Mouse (Mus musculus) left cerebral cortex, postnatal 4 days (tissue): ENCODE measurements around the gene Ccdc13. TPM values are rescaled to one million over a fixed set of nuclear protein-coding genes. Genes with fewer than 3 reads are reported as not detected.
A peak's percentile ranks its signal among the peaks of the same experiment; 100 is the strongest.

Source experiments
- DNase-seq: peaks from one replicate; pipeline ENCODE4 v3.0.0-alpha.2; 2022
- intact Hi-C: fragments of 180-260 bp; cut with DNase I; formaldehyde crosslinking; loops from one replicate; pipeline ENCODE4 v1.15.1; 2025
- total RNA-seq, 2 experiments: library from RNA; stranded (reverse); gene quantifications; 2 replicates each; pipeline ENCODE4 v1.2.3; 2021

Ccdc13 gene
- total RNA-seq, 2 experiments from 2014 or later, result 3.9 to 4.3 TPM

DNA sequence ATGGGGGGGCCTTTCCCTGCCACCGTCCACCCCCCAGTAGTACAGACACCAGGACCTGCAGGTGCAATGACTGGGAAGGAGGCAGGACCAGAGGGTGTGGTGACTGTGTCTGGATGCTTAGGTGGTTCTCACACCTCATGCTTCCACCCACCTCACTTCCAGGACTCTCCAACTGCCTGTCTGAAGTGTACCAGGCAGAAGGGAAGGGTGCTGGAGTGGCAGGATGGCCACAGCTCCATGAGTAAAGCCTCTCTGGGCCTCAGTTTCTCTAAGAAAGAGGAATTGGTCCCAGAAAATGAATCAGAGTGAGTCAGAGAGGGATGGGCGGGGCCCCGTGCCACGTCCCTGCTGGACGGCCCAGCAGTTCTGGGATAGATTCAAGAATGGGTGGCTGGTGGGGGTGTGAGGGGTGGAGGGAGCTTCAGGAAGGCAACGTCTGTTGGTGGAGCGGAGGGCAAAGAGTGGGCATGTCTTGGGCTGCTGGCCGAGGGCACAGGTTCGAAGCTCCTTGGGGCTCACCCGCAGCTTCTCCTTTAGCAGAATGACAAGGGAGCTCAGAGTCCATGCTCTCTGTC, 78.1 kb downstream of the Ccdc13 start:
- DNase-seq, result no peak
- intact Hi-C loops, result no loop called here

DNA sequence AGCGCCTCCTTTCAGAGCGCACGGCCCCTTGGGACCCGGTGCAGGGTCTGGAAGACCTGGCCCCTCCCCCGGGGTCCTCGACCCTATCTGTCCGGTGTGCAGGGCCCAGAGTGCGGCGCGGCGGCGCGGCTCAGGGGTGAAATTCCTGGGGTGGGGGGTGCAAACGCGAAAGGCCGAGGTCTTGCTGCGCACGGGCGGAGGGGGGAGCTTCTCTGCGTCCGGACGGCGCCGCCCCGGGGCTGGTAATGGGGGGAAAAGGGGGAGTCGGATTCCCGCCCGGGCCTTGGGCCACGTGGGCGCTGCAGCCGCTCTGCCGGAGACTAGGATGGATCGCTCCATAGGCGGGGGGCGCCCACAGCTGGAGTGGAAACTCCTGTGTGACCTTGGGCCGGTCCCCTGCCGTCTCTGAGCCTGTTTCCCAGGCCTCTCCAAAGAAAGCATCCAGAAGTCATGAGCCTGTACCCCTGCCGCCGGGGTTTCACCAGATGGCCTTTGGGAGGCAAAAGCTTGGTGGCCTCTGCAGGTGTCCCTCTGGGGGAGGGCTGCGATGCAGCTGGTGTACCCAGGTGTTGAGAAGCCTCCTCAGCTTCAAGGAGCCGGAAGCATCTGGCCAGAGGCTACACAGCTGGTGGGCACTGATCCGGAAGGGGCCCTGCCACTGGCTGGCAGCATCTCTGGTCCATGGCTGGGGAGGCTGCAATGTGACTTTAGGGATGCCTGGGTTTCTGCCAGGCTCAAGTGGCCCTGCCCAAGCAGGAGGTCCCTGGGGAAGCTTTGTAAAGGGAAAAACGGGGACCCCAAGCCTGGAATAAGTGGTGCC, 78.8 kb downstream of the Ccdc13 start:
- DNase-seq, result peak; percentile 71
- intact Hi-C loops, result no loop called here

DNA sequence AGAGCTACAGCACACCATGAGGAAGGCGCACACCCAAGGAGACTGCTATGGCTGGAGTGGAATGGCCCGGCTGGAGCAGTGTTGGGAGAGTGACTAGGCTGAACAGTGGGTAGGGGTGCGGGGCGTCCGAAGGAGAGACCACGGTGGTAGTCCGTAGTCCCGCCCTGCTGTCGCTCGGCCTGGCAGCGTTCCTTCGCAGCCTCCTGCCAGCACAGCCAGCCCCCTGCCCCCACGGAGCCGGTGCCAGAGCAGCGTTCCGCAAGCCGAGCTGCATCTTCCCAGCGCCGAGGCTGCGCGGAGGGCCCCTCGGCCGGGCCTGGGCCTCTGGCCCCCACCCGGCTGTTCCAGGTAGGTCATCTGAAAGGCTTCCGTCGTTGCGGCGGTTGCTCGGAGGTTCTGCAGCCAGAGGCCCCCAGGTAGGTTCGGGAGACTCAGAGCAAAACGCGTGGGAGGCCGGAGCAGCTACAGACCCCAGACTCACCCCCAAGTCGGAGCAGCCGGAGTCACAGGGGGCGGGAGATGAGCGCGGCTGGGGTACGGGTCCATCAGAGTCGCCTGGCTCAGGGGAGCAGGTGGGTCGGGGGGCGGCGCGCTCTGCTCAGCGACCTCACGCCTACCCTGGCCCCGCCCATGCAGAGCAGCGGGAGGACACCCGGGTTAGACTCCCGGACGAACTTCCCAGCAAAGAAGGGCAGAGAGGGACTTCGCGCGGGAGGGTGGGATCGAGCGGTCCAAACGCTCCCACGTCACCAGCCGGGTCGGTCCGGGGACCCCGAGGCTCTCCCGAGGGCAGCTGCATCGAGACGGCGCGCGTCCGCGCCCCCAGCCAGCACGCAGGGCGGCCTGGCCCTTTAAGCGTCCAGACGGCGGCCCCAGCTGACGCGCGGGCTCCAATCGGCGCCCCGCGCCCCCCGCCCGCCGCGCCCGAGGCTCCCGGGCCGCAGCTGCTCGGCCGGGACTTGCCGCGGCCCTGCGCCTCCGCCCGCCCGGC, 79.9 kb downstream of the Ccdc13 start, which contains the start of gene Zfp651:
Gene Zfp651 (plus strand): TSS at position 240 of the 991 bp plus-strand sequence.
- peak; percentile 85 for DNase-seq
- intact Hi-C loops, result loop anchor here (10.0 kb wide), 1 partner anchor 285 kb away; no protein-coding TSS in a partner anchor

DNA sequence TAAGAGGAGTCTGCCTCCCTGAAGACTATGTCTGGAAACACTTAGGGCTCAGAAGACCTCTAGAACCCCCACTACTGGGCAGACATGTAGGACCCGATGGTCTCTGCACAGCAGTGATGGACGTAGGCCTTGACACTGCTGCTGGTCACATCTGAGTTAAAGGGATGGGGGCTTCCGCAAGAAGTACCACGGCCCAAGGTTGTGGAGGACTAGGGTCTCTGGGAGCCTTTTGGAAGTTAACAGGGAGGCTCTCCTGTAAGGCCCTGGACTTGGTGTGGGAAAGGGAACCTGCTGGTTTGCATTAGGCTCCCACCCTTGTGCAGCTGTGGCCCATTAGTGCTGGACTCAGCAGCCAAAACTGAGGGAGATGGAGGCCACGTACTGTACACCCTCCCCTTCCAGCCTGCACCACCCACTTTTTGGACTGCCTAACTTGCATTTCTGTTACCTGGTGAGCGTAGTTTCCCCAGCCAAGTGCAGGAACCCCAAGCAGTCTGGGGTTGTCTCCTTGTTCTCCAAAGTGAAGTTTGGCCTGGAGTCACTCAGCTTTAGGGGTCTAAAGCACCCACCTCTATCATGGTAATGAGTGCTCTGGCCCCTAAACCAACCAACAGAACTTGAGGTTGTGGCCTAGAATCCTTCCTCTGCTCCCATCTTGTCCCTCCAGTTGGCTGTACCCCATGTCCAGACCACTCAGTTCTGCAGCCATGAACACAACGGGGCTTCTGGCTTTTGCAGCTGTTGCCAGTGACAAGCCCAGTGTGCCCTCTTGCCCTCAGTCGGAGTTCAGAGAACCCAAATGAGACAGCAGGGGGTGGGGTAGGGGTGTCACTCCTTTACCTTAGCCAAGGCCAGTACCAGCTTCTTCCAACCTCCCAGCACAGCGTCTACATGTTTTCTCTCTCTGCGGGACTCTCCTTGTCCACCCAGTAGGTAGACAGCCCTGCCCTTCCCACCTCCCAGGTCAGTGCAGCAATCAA, 81.1 kb downstream of the Ccdc13 start:
- intact Hi-C loops, result loop anchor here (10.0 kb wide), 1 partner anchor 283 kb away; no protein-coding TSS in a partner anchor
- DNase-seq, result no peak

DNA sequence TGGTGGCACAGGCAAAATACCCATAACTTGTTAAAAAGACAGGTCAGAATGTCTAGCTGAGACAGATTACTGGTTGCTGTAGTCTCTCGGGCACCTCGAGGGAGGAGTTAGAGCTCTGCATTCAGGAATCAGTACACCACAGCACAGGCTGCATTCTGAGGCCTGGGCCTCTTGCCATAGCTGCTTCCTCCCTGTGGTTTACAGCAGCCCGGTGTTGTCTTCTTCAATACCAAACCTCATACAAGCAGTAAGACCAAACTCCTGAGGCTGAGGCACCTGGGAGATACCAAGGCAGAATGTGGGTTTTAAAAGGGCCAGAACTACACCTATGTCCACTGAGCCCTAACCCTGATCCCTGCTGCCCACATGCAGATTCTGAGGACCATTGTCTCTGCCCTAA, 81.8 kb downstream of the Ccdc13 start:
- intact Hi-C loops, result loop anchor here (10.0 kb wide), 1 partner anchor 283 kb away; no protein-coding TSS in a partner anchor
- no peak for DNase-seq

DNA sequence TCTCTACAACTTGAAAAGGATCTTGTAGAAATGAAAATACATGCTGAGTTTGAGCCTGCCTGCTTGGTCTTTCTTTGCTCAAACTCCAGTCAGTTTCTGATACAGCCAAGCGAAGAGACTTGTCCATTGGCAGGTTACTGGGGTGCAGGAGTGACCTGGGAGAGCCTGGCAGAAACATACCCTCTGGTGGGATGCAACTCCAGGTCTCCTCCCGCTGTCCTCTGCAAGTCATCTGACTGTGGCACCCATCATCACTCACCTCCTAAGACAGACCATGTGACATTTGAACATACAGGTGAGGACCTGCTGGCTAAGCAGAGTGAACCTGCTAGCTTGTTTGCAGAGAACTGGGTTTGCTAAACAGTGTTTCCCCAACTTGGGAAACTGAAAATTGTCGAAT, 82.5 kb downstream of the Ccdc13 start:
- intact Hi-C loops, result loop anchor here (10.0 kb wide), 1 partner anchor 282 kb away; no protein-coding TSS in a partner anchor
- DNase-seq, result no peak

DNA sequence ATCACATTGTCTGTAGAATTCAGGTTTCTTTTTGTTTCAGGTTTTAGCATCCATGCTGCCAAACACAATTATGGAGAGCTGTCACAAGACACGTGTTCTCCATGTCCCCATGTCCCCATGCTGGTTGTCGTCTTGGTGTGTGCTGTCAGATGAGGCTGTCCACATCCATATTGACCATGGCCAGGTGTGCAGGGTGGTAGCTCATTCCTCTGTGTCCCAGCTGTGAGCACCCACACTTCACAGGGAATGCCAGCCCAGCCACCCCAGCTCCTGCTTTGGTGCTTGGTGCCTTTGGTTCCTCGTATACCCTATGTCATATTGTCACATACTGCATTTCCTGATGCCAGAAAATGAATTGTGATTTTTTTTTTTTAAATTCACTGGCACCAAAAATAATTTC, 84.6 kb downstream of the Ccdc13 start:
- no peak for DNase-seq
- intact Hi-C loops, result loop anchor here (10.0 kb wide), 1 partner anchor 280 kb away; no protein-coding TSS in a partner anchor

DNA sequence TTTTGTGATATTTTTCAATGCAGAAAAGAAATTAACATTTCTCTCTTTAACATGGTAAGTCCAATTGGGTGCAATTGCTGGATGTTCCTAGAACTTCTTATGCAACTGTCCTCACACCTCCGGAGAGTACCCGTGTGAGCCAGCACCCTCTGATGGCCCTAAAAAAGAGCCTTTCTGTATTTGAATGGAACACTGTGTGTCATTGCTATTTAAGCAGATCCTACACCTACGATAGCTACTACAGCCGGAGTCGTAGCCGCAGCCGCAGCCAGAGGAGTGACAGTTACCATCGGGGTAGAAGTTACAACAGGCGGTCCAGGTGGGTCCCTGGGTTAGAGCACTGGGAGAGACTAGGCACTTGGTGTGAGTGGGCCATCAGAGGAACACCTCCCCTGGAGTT, 86.5 kb downstream of the Ccdc13 start:
- intact Hi-C loops, result loop anchor here (10.0 kb wide), 1 partner anchor 278 kb away; no protein-coding TSS in a partner anchor
- DNase-seq, result no peak

Other genes with a start within 250 kb of the Ccdc13 start
- gene Lyzl4, start 197.4 kb downstream of the Ccdc13 start, total RNA-seq, result under 1 TPM; 0.42 to 0.98 TPM
- gene Vipr1, start 196.7 kb downstream of the Ccdc13 start, total RNA-seq, result 1 to 10 TPM; 3.1 to 5.5 TPM
- gene Sec22c, start 134.0 kb downstream of the Ccdc13 start, total RNA-seq, result 10 to 100 TPM; 38.7 to 40.7 TPM
- gene Ss18l2, start 129.1 kb downstream of the Ccdc13 start, total RNA-seq, result 10 to 100 TPM; 60.1 to 60.6 TPM
- 100 to 1,000 TPM; 145 to 152 TPM for gene Nktr, start 120.3 kb downstream of the Ccdc13 start, total RNA-seq
- gene Zfp651, start 80.1 kb downstream of the Ccdc13 start, total RNA-seq, result 10 to 100 TPM; 87.2 to 91.9 TPM
- 1 to 10 TPM; 1.3 TPM for gene Klhl40, start 61.9 kb downstream of the Ccdc13 start, total RNA-seq
- gene Hhatl, start 47.0 kb downstream of the Ccdc13 start, total RNA-seq, result under 1 TPM in 1 of 2 experiments, not detected in 1; 0.93 TPM
- gene Higd1a, start 18.9 kb upstream of the Ccdc13 start, total RNA-seq, result 10 to 100 TPM; 55.9 to 58.7 TPM
- 1 to 10 TPM; 1.7 to 4.3 TPM for gene Ackr2, start 58.9 kb upstream of the Ccdc13 start, total RNA-seq
- not detected for gene Cyp8b1, start 76.8 kb upstream of the Ccdc13 start, total RNA-seq
- 1 to 10 TPM; 3.1 to 3.5 TPM for gene Fam198a, start 111.5 kb upstream of the Ccdc13 start, total RNA-seq
- gene Pomgnt2, start 157.6 kb upstream of the Ccdc13 start, total RNA-seq, result 10 to 100 TPM; 31.5 to 35.8 TPM